Mouse (Mus musculus): ENCODE results near the gene Olfr221. TPM values are rescaled to one million over a fixed set of nuclear protein-coding genes. Genes with fewer than 3 reads are reported as not detected.
A peak's percentile ranks its signal among the peaks of the same experiment; 100 is the strongest.

Gene Olfr221
- polyA plus RNA-seq, 1 experiment from 2014 or later, result not detected

DNA sequence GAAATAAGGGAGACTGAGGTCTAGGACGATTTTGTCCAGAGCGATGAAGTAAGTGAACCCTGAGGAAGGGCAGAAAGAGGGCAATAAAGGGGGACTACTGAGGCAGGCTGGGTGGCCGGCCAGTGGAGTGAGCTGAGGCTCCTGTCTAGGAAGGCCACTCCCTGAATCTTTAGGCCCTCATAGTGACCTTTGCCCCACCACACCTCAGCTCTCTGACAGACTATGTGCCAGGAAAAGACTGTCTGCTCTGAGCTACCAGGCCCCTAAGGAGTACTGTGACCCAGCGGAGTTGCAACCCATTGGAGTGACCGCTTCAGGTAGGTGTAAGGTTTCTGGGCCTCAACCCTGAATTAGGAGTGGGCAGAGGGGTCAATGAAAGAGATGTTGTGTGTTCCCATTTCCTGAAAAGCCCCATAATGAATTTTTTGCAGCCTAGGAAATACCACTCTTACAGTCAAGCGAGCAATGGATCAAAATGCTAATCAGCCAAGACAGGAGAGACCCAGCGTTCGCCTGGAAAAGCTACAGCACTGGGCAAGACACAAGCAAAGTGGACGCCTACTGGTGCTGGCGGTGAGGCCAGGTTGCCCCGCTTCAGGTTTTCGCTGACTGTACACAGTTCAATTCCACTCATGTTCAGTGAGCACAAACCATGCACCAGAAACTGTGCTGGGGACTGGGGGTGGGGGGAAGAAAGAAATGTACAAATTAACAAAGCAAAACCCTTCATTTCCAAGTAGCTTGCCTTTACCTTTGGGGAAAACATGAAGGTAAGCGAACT, 25.4 kb downstream of the Olfr221 start:
- Histone ChIP-seq H3K4me1 (replicated peaks) (peaks cover 83% of the 10 kb centered on the region), H3K27ac (peak overlapping the region; percentile 100), H3K4me3 (peak overlapping the region; percentile 20; the same call in 1 of the 2 replicates), H3K36me3 (peaks cover 5% of the 10 kb centered on the region; the same call in 1 of the 2 replicates), H3K9me3 (no peaks in the 10 kb centered on the region), H3K27me3 (ENCODE audit: insufficient read depth, poor library complexity, severe bottlenecking) (no peaks in the 10 kb centered on the region)
- WGBS, result 73% methylated on average over 13 of the region's 13 CpGs
- DNase-seq (ENCODE audit: low spot score), result no peak

DNA sequence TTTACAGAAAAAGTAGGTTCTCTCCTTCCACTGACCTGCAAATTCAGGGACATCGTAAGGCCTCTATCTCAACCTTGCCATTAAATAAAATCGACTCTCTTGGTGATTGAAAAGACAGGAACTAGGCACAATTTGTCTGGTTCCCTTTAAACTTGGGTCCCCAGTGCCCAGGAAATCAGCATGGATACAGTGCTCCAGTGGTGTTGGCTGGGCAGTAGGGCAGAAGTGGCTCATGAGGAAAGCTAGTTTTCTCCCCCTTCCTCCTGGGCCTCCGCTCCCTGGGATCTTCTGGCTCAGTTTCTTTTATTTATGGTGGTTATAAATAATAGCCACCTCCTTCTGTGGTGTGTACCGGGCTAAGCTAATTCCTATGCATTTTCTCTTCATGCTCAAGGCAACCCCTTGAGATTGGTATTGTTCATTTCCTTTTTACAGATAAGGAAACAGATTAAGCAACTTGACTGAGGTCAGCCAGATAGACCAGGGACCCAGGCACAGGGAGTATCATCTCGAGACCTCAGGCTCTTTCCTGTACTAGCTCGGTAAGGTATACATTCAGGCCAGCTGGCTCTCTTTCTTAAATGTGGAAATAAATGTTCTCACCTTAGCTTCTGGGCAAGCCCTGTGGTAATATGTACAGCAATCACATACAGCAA, 26.7 kb downstream of the Olfr221 start, which contains the start of gene Tmem253:
Tmem253 (plus strand) TSS at position 214 of the 656 bp plus-strand sequence.
- H3K9me3 ChIP-seq, result no peaks in the 10 kb centered on the region
- no peak for DNase-seq (ENCODE audit: low spot score)
- H3K4me3 ChIP-seq, result peak within 1 kb of the TSS; percentile 80
- H3K27ac ChIP-seq, result peak within 1 kb of the TSS; percentile 100
- no peaks in the 10 kb centered on the region for H3K27me3 ChIP-seq (ENCODE audit: insufficient read depth, poor library complexity, severe bottlenecking)
- H3K4me1 ChIP-seq (replicated peaks), result peaks cover 83% of the 10 kb centered on the region
- H3K36me3 ChIP-seq, result peaks cover 5% of the 10 kb centered on the region; the same call in 1 of the 2 replicates
- 51% methylated on average over 6 of the region's 6 CpGs for WGBS

DNA sequence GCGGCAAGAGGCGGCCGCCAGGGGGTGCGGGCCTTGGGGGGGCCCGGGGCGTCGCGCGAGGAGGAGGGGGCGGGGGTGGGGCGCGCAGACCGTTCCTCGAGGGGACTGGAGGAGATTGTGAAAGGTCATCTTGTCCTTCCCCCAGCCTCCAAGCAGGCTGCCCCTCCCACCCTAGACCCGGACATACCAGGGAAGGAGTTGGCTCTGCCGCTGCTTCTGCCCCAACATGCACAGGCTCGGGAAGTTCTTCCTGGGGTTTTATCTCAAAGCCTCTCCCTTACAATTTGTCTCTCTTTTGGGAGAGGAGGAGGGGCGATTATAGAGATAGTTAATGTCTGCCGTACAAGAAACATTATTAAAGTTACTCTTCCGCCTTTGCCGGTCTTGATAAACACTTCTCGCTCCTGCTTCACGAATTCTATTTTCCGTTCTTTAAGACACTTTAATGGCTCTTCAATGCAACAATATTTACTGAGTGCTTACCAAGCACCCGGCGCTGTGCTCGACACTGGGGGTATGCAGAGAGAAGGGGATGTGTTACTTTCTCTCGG, 27.4 kb downstream of the Olfr221 start:
- H3K27ac ChIP-seq, result peak overlapping the region; percentile 100
- peaks cover 86% of the 10 kb centered on the region for H3K4me1 ChIP-seq (replicated peaks)
- peaks cover 5% of the 10 kb centered on the region; the same call in 1 of the 2 replicates for H3K36me3 ChIP-seq
- H3K27me3 ChIP-seq (ENCODE audit: insufficient read depth, poor library complexity, severe bottlenecking), result no peaks in the 10 kb centered on the region
- peak overlapping the region; percentile 80 for H3K4me3 ChIP-seq
- DNase-seq (ENCODE audit: low spot score), result peak; percentile 86
- WGBS, result under 1% methylated on average over 27 of the region's 28 CpGs
- H3K9me3 ChIP-seq, result no peaks in the 10 kb centered on the region

DNA sequence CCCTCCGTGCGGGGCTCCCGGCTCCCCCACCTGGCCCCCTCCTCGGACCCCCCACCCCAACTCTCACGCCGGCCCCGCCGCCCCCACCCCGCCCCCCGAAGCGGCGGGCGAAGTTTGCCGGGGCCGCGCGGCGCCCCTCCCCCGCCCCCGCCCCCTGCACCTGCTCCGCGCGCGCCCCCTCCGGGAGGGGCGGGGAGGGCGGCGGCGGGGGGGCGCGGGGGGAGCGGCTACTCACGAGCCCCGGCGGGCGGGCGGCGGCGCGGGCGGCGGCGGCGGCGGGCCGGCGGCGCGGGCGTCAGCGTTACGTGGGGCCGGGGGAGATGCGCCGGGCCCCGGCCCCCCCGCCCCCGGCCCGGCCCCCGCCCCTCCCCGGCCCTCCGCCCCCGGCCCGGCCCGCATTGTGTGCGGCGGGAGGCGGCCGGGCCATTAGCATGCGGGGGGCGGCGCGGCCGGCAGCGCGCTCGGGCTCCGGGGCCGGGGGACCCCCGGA, 27.9 kb downstream of the Olfr221 start:
- Histone ChIP-seq H3K36me3 (peaks cover 9% of the 10 kb centered on the region), H3K27me3 (ENCODE audit: insufficient read depth, poor library complexity, severe bottlenecking) (no peaks in the 10 kb centered on the region; the same call in 1 of the 2 replicates), H3K9me3 (no peaks in the 10 kb centered on the region), H3K4me3 (peak overlapping the region; percentile 80), H3K4me1 (replicated peaks) (peaks cover 86% of the 10 kb centered on the region), H3K27ac (peak overlapping the region; percentile 100)
- 1% methylated on average over 39 of the region's 80 CpGs for WGBS
- no peak for DNase-seq (ENCODE audit: low spot score)

DNA sequence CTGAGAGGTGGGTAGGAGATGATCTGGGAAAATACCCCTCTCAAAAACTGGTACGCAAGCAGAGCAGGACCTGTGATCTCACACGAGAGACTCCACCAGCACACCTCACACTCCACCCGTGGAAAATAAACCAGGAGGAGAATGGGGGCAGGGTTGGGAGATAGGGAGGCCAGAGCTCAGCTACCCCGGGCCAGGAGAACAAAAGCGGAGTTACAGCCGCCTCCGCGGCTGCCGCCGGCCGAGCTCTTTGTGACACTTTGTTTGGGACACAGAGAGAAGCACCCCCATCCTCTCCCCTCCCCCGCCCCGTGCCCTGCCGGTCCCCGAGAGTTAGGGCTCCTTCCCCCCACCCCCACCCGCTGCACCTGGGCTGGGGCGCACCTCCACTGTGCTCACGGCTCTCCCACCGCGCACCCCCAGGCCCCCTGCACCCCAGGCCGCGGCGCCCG, 28.5 kb downstream of the Olfr221 start:
- Histone ChIP-seq H3K4me1 (replicated peaks) (peaks cover 86% of the 10 kb centered on the region), H3K36me3 (peaks cover 15% of the 10 kb centered on the region)
- 1% methylated on average over 24 of the region's 24 CpGs for WGBS

DNA sequence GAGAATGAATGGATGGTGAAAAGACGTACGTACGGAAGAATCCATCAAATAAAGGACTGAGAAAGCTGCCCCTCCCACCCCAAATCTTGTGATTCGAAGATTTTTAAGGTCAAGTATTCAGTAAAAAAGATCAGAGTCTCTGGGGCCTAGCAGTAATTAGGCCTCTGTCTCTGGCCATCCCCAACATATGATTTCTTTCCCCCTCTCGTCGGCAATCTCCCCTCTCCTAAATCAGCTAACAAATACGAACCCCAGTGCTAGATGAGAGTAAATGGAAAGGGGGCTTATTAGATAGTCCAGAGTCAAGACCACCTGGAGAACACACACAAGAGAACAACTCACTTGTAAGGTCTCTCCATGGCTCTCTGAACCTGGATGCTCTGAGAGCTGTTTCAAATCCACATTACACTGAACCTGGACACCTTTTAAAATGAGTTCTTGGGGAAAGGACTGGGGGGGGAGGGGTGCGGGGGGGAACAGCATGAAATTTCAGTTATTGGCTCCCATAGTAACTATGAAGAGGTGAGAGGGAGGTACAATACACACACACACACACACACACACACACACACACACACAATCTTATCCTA, 29.1 kb downstream of the Olfr221 start:
- peak overlapping the region; percentile 80 for H3K4me3 ChIP-seq
- H3K4me1 ChIP-seq (replicated peaks), result peaks cover 86% of the 10 kb centered on the region
- no peak for DNase-seq (ENCODE audit: low spot score)

More for the DNA sequence above, 28.5 kb downstream of the Olfr221 start:
- no peaks in the 10 kb centered on the region; the same call in 1 of the 2 replicates for H3K27me3 ChIP-seq (ENCODE audit: insufficient read depth, poor library complexity, severe bottlenecking)
- H3K27ac ChIP-seq, result peak overlapping the region; percentile 100
- H3K9me3 ChIP-seq, result no peaks in the 10 kb centered on the region
- peak overlapping the region; percentile 80 for H3K4me3 ChIP-seq
- DNase-seq (ENCODE audit: low spot score), result peak; percentile 71

DNA sequence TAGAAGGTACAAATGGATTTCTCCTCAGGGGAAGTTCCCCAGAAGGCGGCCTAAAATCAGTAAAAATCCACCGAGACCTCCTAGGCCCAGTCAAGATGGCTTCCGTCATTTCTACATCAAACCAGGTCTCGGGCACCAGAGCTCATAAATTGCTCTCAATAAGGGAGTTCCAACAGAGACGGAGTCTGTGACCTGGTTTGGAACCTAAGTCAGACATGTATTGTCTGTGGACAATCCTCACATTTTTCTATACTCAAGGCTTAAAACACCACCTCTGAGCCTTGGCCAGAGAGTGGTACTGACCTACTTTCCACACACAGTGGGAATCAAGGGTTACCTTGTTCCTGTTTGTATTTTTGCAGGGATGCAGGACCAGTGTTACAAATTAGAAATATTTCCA, 29.7 kb downstream of the Olfr221 start:
- WGBS, result 62% methylated on average over 5 of the region's 5 CpGs
- Histone ChIP-seq H3K36me3 (peaks cover 18% of the 10 kb centered on the region), H3K4me3 (peak overlapping the region; percentile 80), H3K4me1 (replicated peaks) (peaks cover 82% of the 10 kb centered on the region), H3K9me3 (no peaks in the 10 kb centered on the region), H3K27ac (peak overlapping the region; percentile 100), H3K27me3 (ENCODE audit: insufficient read depth, poor library complexity, severe bottlenecking) (no peaks in the 10 kb centered on the region; the same call in 1 of the 2 replicates)
- no peak for DNase-seq (ENCODE audit: low spot score)

More for the DNA sequence above, 29.1 kb downstream of the Olfr221 start:
- Histone ChIP-seq H3K9me3 (no peaks in the 10 kb centered on the region), H3K36me3 (peaks cover 16% of the 10 kb centered on the region), H3K27me3 (ENCODE audit: insufficient read depth, poor library complexity, severe bottlenecking) (no peaks in the 10 kb centered on the region; the same call in 1 of the 2 replicates), H3K27ac (peak overlapping the region; percentile 100)
- WGBS, result 40% methylated on average over 8 of the region's 8 CpGs

DNA sequence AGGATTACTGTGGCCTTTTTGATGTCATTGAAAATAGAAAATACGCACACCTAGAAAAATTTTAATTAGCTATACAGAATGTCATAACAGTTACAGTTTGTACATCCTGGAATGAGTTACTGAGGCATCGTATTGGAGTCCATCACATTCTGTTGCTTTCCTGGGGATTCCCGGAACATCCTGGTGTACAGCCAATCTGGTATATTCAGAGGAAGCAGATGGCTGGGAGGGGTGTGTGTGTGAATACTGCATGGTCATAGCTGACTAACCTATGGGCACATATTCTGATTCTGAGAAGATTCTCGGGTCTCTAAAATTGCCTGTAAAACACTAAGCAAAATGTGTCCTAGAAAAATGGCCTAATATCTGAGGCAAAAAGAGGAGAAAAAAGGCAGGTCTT, 30.2 kb downstream of the Olfr221 start:
- H3K27ac ChIP-seq, result peak overlapping the region; percentile 100
- no peak for DNase-seq (ENCODE audit: low spot score)

DNA sequence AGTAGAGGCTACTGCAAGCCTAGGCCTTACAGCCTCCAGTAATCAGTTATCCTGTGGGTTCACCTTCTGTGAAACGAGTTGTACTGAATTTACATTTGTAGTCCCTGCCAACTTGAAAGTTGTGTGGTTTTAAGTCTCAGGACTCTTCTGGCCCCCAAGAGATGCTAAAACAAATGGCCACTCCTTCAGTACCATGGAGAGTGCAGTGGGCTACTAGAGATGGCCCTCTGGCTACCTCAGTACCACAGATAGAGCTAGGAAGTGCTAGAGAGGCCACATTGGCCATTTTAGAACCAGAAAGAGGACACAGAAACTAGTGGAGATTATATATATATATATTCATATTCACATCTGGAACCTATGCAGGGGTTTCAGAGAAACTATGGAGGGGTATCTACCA, 30.6 kb downstream of the Olfr221 start:
- DNase-seq (ENCODE audit: low spot score), result no peak
- Histone ChIP-seq H3K36me3 (peaks cover 27% of the 10 kb centered on the region), H3K4me1 (replicated peaks) (peaks cover 81% of the 10 kb centered on the region), H3K9me3 (no peaks in the 10 kb centered on the region), H3K27me3 (ENCODE audit: insufficient read depth, poor library complexity, severe bottlenecking) (no peaks in the 10 kb centered on the region; the same call in 1 of the 2 replicates), H3K4me3 (peak overlapping the region; percentile 80), H3K27ac (peak overlapping the region; percentile 100)
- WGBS, result 42% methylated on average over 1 of the region's 1 CpGs

More for the DNA sequence above, 30.2 kb downstream of the Olfr221 start:
- 74% methylated on average over 4 of the region's 4 CpGs for WGBS
- H3K4me1 ChIP-seq (replicated peaks), result peaks cover 81% of the 10 kb centered on the region
- no peaks in the 10 kb centered on the region; the same call in 1 of the 2 replicates for H3K27me3 ChIP-seq (ENCODE audit: insufficient read depth, poor library complexity, severe bottlenecking)
- H3K36me3 ChIP-seq, result peaks cover 23% of the 10 kb centered on the region
- peak overlapping the region; percentile 80 for H3K4me3 ChIP-seq
- no peaks in the 10 kb centered on the region for H3K9me3 ChIP-seq

DNA sequence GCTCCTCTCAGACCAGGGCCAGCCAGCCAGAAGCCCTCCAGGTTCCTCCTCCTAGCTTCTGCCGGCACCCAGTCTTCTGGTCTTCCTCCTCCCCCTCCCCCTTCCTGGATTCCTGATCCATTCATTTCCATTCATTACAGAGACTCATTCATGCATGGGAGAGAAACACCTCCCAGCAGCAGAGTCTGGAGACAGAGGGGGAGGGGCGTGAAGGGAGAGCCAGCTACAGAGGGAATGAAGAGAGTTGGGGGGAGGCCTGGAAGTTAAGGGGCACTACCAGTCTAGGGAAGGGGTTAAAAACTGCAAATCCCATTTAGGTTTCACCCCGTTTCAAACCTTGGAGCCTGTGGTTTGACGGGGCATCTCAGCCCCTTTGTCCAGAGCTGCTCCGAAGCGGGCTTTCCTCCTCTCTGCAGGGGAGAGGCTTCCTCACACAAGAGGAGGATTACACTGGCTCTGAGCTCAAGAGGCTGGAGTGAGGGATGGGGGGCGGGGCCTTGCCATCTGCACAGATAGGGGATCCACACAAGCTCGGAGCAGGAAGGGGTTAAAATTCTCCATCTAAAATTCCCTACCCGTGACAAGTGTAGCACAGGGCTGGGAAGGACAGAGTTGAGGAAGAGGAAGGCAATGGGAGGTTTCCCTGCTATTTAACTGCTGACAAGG, 31.7 kb downstream of the Olfr221 start:
- peak overlapping the region; percentile 100 for H3K27ac ChIP-seq
- WGBS, result 1% methylated on average over 9 of the region's 9 CpGs
- peaks cover 38% of the 10 kb centered on the region for H3K36me3 ChIP-seq
- no peaks in the 10 kb centered on the region; the same call in 1 of the 2 replicates for H3K27me3 ChIP-seq (ENCODE audit: insufficient read depth, poor library complexity, severe bottlenecking)
- peaks cover 80% of the 10 kb centered on the region for H3K4me1 ChIP-seq (replicated peaks)
- H3K9me3 ChIP-seq, result no peaks in the 10 kb centered on the region
- H3K4me3 ChIP-seq, result peak overlapping the region; percentile 80
- DNase-seq (ENCODE audit: low spot score), result peak; percentile 89

DNA sequence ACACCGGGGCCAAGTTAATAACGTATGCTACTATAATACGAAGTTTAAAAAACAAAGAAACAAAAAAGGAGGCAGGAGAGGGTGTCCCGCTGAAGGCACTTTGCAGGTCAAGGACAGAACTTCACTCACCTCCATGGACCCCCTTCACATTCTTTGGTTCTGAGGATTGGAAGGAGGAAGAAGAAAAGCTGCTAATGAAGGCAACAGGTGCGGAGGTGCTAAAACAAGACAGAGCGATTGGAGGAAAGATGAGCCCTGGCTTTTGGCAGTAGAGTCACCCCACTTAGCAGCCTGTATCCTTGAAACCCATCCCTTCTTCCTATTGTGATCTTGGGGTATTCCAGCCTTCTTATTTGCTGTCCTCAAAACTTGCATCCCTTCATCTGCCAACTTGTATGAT, 32.4 kb downstream of the Olfr221 start:
- WGBS, result 38% methylated on average over 6 of the region's 6 CpGs
- H3K27me3 ChIP-seq (ENCODE audit: insufficient read depth, poor library complexity, severe bottlenecking), result no peaks in the 10 kb centered on the region; the same call in 1 of the 2 replicates
- DNase-seq (ENCODE audit: low spot score), result no peak

More for the DNA sequence above, 32.4 kb downstream of the Olfr221 start:
- no peaks in the 10 kb centered on the region for H3K9me3 ChIP-seq
- H3K36me3 ChIP-seq, result peaks cover 45% of the 10 kb centered on the region
- H3K27ac ChIP-seq, result peak overlapping the region; percentile 100
- H3K4me3 ChIP-seq, result peak overlapping the region; percentile 80
- peaks cover 81% of the 10 kb centered on the region for H3K4me1 ChIP-seq (replicated peaks)
